Mouse (Mus musculus) liver, embryonic 14.5 days (tissue): Measurements from ENCODE around the gene Smarcd2. TPM values are rescaled to one million over a fixed set of nuclear protein-coding genes. Genes with fewer than 3 reads are reported as not detected.

ENCODE experiments used
- ATAC-seq: fragments of 200-750 bp; cut with Nextera tagmentation; 2 replicates; pipeline ENCODE4 v1.8.0; 2017; ENCODE audit warnings: moderate number of reproducible peaks, mild to moderate bottlenecking, moderate library complexity; ENCODE audit not compliant: insufficient read depth
- DNase-seq, 3 experiments: peaks; one replicate each; pipeline ENCODE4 v3.0.0-alpha.2; 2012 to 2013; ENCODE audit warnings: low read depth in 3 of 3, low spot score in 3 of 3
- H3K27ac ChIP-seq: fragments of 300-500 bp; sonication (generic); 2 replicates; pipeline ENCODE4 v1.5.1; 2014; ENCODE audit warnings: moderate library complexity, mild to moderate bottlenecking, control low read depth, inconsistent platforms
- H3K27me3 ChIP-seq: fragments of 300-500 bp; sonication (generic); 2 replicates; pipeline ENCODE4 v1.6.1; 2014; ENCODE audit warnings: mild to moderate bottlenecking, low read length, moderate library complexity; ENCODE audit not compliant: control insufficient read depth, insufficient read depth
- H3K36me3 ChIP-seq: fragments of 300-500 bp; sonication (generic); replicated peaks from 2 replicates; pipeline ENCODE4 v1.6.1; 2014; ENCODE audit warnings: low read depth; ENCODE audit not compliant: control insufficient read depth, insufficient read depth
- H3K4me1 ChIP-seq, 2 experiments: fragments of 200-500 bp in 1 of 2; fragments of 300-500 bp in 1 of 2; sonication (generic) in 1 of 2; replicated peaks; 2 replicates each; pipeline ENCODE4 v1.6.1; 2012 to 2014; ENCODE audit warnings: antibody characterized with exemption in 1 of 2, inconsistent platforms in 1 of 2, low read length in 1 of 2; ENCODE audit not compliant: control insufficient read depth in 2 of 2, insufficient read depth in 2 of 2
- H3K4me2 ChIP-seq: fragments of 300-500 bp; sonication (generic); 2 replicates; pipeline ENCODE4 v1.6.1; 2014; ENCODE audit warnings: low read depth, mild to moderate bottlenecking, control low read depth, moderate library complexity
- H3K4me3 ChIP-seq, 2 experiments: fragments of 200-500 bp in 1 of 2; fragments of 300-500 bp in 1 of 2; sonication (generic) in 1 of 2; 2 replicates each; pipeline ENCODE4 v1.5.1; 2012 to 2014; ENCODE audit warnings: low read depth in 2 of 2, low read length in 2 of 2, mild to moderate bottlenecking in 2 of 2, control low read depth in 1 of 2, inconsistent platforms in 1 of 2, moderate library complexity in 1 of 2; ENCODE audit not compliant: insufficient read depth in 1 of 2
- H3K9ac ChIP-seq: fragments of 300-500 bp; sonication (generic); replicated peaks from 2 replicates; pipeline ENCODE4 v1.6.1; 2014; ENCODE audit warnings: mild to moderate bottlenecking, control low read depth, moderate library complexity
- H3K9me3 ChIP-seq: fragments of 300-500 bp; sonication (generic); 2 replicates; pipeline ENCODE4 v1.6.1; 2016; ENCODE audit warnings: low read length, mixed read lengths; ENCODE audit not compliant: control insufficient read depth
- CTCF ChIP-seq: IDR thresholded peaks from 2 replicates; pipeline ENCODE4 v1.5.1; 2016; ENCODE audit warnings: antibody characterized with exemption, low read depth, control low read depth
- EP300 ChIP-seq: IDR thresholded peaks from 2 replicates; pipeline ENCODE4 v1.6.1; 2016; ENCODE audit warnings: antibody characterized with exemption, low read depth
- WGBS: fragments of 180-500 bp; shearing (Covaris S2); extraction: QIAGEN DNeasy Blood & Tissue Kit; methylation state at CpG from one replicate; pipeline ENCODE4 v1.1.7; 2014; ENCODE audit not compliant: insufficient replicate concordance; 5-methylcytosine and 5-hydroxymethylcytosine counted together
- polyA plus RNA-seq, 2 experiments: library from polyadenylated mRNA; depleted of rRNA in 1 of 2; stranded (reverse) in 1 of 2; unstranded in 1 of 2; fragments of >200 nt; fragmentation: Nextera tagmentation in 1 of 2; extraction: Ambion mirVana in 1 of 2; gene quantifications; 2 replicates each; pipeline versions ENCODE4 v1.2.1 to v1.2.3; 2012 to 2014

The Smarcd2 gene
- polyA plus RNA-seq, 2 experiments, result 23.9 to 38.8 TPM

GRCm38 (mm10) chr11:106314333-106314812, 41.6 kb upstream of the Smarcd2 start, which contains the start of gene Cd79b:
Gene Cd79b, minus strand, starts transcription at chr11:106314762.
- Histone ChIP-seq H3K36me3 (no peaks in the 10 kb centered on the region), H3K4me1 (no peaks in the 10 kb centered on the region), H3K4me2 (peak within 1 kb of the TSS; percentile 2; the same call in 1 of the 2 replicates), H3K9me3 (no peaks in the 10 kb centered on the region), H3K27me3 (no peaks in the 10 kb centered on the region), H3K27ac (no peak within 1 kb of the TSS), H3K4me3 (peak within 1 kb of the TSS in 1 of 2 experiments; percentile 32; a peak in 1 of 4 replicates), H3K9ac (no peak within 1 kb of the TSS)
- WGBS, result 24% methylated on average over 9 of the region's 9 CpGs
- TF ChIP-seq EP300 (no peak), CTCF (no peak)
- ATAC-seq (no peak; the same call in 1 of the 2 replicates), DNase-seq (no peak)

- no peak for ATAC-seq
- TF ChIP-seq CTCF (no peak), EP300 (no peak)
- Histone ChIP-seq H3K27ac (no peak overlapping the region), H3K4me2 (peak overlapping the region; percentile 2; the same call in 1 of the 2 replicates), H3K9ac (no peak overlapping the region), H3K27me3 (no peaks in the 10 kb centered on the region), H3K36me3 (no peaks in the 10 kb centered on the region), H3K9me3 (no peaks in the 10 kb centered on the region), H3K4me1 (no peaks in the 10 kb centered on the region), H3K4me3 (no peak overlapping the region)
- WGBS, result 32% methylated on average over 5 of the region's 5 CpGs
- DNase-seq, result no peak
These were observed 40.8 kb upstream of the Smarcd2 start for GRCm38 (mm10) chr11:106313533-106313932.

GRCm38 (mm10) chr11:106310123-106310522, 37.4 kb upstream of the Smarcd2 start:
- Histone ChIP-seq H3K4me3 (no peak overlapping the region), H3K27me3 (no peaks in the 10 kb centered on the region), H3K27ac (no peak overlapping the region), H3K4me1 (0 out of 4 replicates have a peak, but pooled peaks cover 0 to 2% of the 10 kb centered on the region in 2 experiments), H3K4me2 (no peak overlapping the region), H3K9me3 (no peaks in the 10 kb centered on the region), H3K9ac (no peak overlapping the region), H3K36me3 (no peaks in the 10 kb centered on the region)
- ATAC-seq (no peak), DNase-seq (no peak)
- TF ChIP-seq EP300 (no peak), CTCF (no peak)
- WGBS, result 56% methylated on average over 5 of the region's 5 CpGs

GRCm38 (mm10) chr11:106308162-106308561, 35.4 kb upstream of the Smarcd2 start:
- Histone ChIP-seq H3K27me3 (no peaks in the 10 kb centered on the region), H3K36me3 (no peaks in the 10 kb centered on the region), H3K27ac (no peak overlapping the region), H3K9me3 (no peaks in the 10 kb centered on the region), H3K9ac (no peak overlapping the region), H3K4me2 (no peak overlapping the region), H3K4me1 (0 out of 4 replicates have a peak, but pooled peaks cover 0 to 2% of the 10 kb centered on the region in 2 experiments), H3K4me3 (no peak overlapping the region)
- DNase-seq, result no peak
- ATAC-seq, result no peak
- TF ChIP-seq EP300, result no peak
- TF ChIP-seq CTCF, result no peak
- 68% methylated on average over 11 of the region's 11 CpGs for WGBS

- Histone ChIP-seq H3K27ac (no peak overlapping the region), H3K36me3 (no peaks in the 10 kb centered on the region), H3K4me3 (no peak overlapping the region), H3K9me3 (no peaks in the 10 kb centered on the region), H3K9ac (no peak overlapping the region), H3K27me3 (no peaks in the 10 kb centered on the region), H3K4me1 (0 out of 4 replicates have a peak, but pooled peaks cover 0 to 2% of the 10 kb centered on the region in 2 experiments), H3K4me2 (no peak overlapping the region)
- ATAC-seq (no peak), DNase-seq (no peak)
- TF ChIP-seq EP300 (no peak), CTCF (no peak)
- WGBS, result 51% methylated on average over 5 of the region's 5 CpGs
These were observed 34.7 kb upstream of the Smarcd2 start for GRCm38 (mm10) chr11:106307432-106307831.
